In genomic region chr12:72940071-72940821, GRCm38 (mm10) we compare ENCODE assay signal across 10 mouse cellular contexts. TPM values are rescaled to one million over a fixed set of nuclear protein-coding genes. Genes with fewer than 3 reads are reported as not detected.
DNase-seq lines count a peak whose midpoint lies in the region; ATAC-seq lines count a peak whose summit lies in the region.
"Had no signal": no experiment of that assay in that cellular context is flagged by ENCODE, and none has a peak within 500 bp of the region (broad histone marks: within the 10 kb centered on the region; RNA-seq: fewer than 3 reads in every experiment).

Gene 4930447C04Rik, minus strand, starts transcription at chr12:72940774.

- peak; percentile 51 for DNase-seq in retina, embryonic 14.5 days (ENCODE audit: low spot score)
- no peak for DNase-seq in retina, postnatal 1 day
- peak; percentile 66 for DNase-seq in intestine, embryonic 14.5 days (ENCODE audit: low spot score)
- DNase-seq in cerebellum, adult 9-11 months: no peak
- DNase-seq in gastrocnemius, postnatal 25 days: no peak
- DNase-seq in gastrocnemius, adult 18-20 months (ENCODE audit: low spot score): no peak
- DNase-seq: cerebellum, adult 11 months had no signal

- H3K9me3 ChIP-seq in embryonic facial prominence, embryonic 13.5 days: no peaks in the 10 kb centered on the region
- no peaks in the 10 kb centered on the region for H3K9me3 ChIP-seq in intestine, embryonic 14.5 days (ENCODE audit: control insufficient read depth, low read length)
- no peaks in the 10 kb centered on the region for H3K9me3 ChIP-seq in neural tube, embryonic 12.5 days
- H3K9me3 ChIP-seq: liver, embryonic 15.5 days had no signal

- H3K9ac ChIP-seq in embryonic facial prominence, embryonic 13.5 days: peak within 1 kb of the TSS; percentile 21; the same call in 1 of the 2 replicates
- no peak within 1 kb of the TSS for H3K9ac ChIP-seq in intestine, embryonic 14.5 days (ENCODE audit: low read length)
- H3K9ac ChIP-seq in neural tube, embryonic 12.5 days: no peak within 1 kb of the TSS
- H3K9ac ChIP-seq: liver, embryonic 15.5 days had no signal

- no peak within 1 kb of the TSS for H3K27ac ChIP-seq in embryonic facial prominence, embryonic 13.5 days
- no peak within 1 kb of the TSS for H3K27ac ChIP-seq in intestine, embryonic 14.5 days (ENCODE audit: low read depth)
- H3K27ac ChIP-seq in neural tube, embryonic 12.5 days: no peak within 1 kb of the TSS
- H3K27ac ChIP-seq: liver, embryonic 15.5 days had no signal

- peak within 1 kb of the TSS; percentile 36 for H3K4me3 ChIP-seq in embryonic facial prominence, embryonic 13.5 days
- H3K4me3 ChIP-seq in intestine, embryonic 14.5 days (ENCODE audit: low read depth, low read length): no peak within 1 kb of the TSS
- H3K4me3 ChIP-seq in neural tube, embryonic 12.5 days: no peak within 1 kb of the TSS
- H3K4me3 ChIP-seq: liver, embryonic 15.5 days had no signal

- no peak for ATAC-seq in embryonic facial prominence, embryonic 13.5 days (ENCODE audit: insufficient number of reproducible peaks, insufficient read depth, low FRiP score, low TSS enrichment, low read depth)
- ATAC-seq in intestine, embryonic 14.5 days (replicated peaks; ENCODE audit: low FRiP score, low TSS enrichment, low read depth): no peak
- no peak for ATAC-seq in neural tube, embryonic 12.5 days (ENCODE audit: low FRiP score, low read depth)

- 1% methylated on average over 39 of the region's 39 CpGs for WGBS in embryonic facial prominence, embryonic 13.5 days
- WGBS in intestine, embryonic 14.5 days: 2% methylated on average over 39 of the region's 39 CpGs
- under 1% methylated on average over 39 of the region's 39 CpGs for WGBS in neural tube, embryonic 12.5 days

- H3K4me1 ChIP-seq in embryonic facial prominence, embryonic 13.5 days: peaks cover 19% of the 10 kb centered on the region
- peaks cover 5% of the 10 kb centered on the region; the same call in 1 of the 2 replicates for H3K4me1 ChIP-seq in intestine, embryonic 14.5 days (replicated peaks; ENCODE audit: control insufficient read depth, insufficient read depth, low read length)
- peaks cover 13% of the 10 kb centered on the region for H3K4me1 ChIP-seq in neural tube, embryonic 12.5 days
- H3K4me1 ChIP-seq: liver, embryonic 15.5 days had no signal

- peaks cover 96% of the 10 kb centered on the region for H3K27me3 ChIP-seq in embryonic facial prominence, embryonic 13.5 days
- peaks cover 99% of the 10 kb centered on the region for H3K27me3 ChIP-seq in intestine, embryonic 14.5 days (replicated peaks; ENCODE audit: control insufficient read depth, insufficient read depth, low read length)
- peaks cover 89% of the 10 kb centered on the region for H3K27me3 ChIP-seq in neural tube, embryonic 12.5 days (replicated peaks)

- peak within 1 kb of the TSS; percentile 62 for H3K4me2 ChIP-seq in embryonic facial prominence, embryonic 13.5 days
- peak within 1 kb of the TSS; percentile 15 for H3K4me2 ChIP-seq in intestine, embryonic 14.5 days (ENCODE audit: low read length)
- peak within 1 kb of the TSS; percentile 38 for H3K4me2 ChIP-seq in neural tube, embryonic 12.5 days (replicated peaks)
- H3K4me2 ChIP-seq: liver, embryonic 15.5 days had no signal

- no peaks in the 10 kb centered on the region for H3K36me3 ChIP-seq in embryonic facial prominence, embryonic 13.5 days
- no peaks in the 10 kb centered on the region for H3K36me3 ChIP-seq in intestine, embryonic 14.5 days (ENCODE audit: control insufficient read depth, insufficient read depth, low read length)
- H3K36me3 ChIP-seq in neural tube, embryonic 12.5 days: no peaks in the 10 kb centered on the region
- H3K36me3 ChIP-seq: liver, embryonic 15.5 days had no signal

RNA-seq across cellular contexts. Expression of gene 4930447C04Rik, which starts in this region (rescaled TPM):
- 9.0 and 9.8 TPM in 2 replicates for polyA plus RNA-seq in embryonic facial prominence, embryonic 13.5 days (2015; fragmentation: Nextera tagmentation; extraction: Ambion mirVana)
- polyA plus RNA-seq in intestine, embryonic 14.5 days (2014; fragmentation: Nextera tagmentation; extraction: Ambion mirVana): 1.0 and 2.0 TPM in 2 replicates
- polyA plus RNA-seq in neural tube, embryonic 12.5 days (2016; fragmentation: Nextera tagmentation; extraction: Ambion mirVana): 3.5 and 3.6 TPM in 2 replicates
- total RNA-seq in gastrocnemius, postnatal 25 days (2021): under 1 TPM; 0.38 to 0.54 TPM
- total RNA-seq in gastrocnemius, adult 18-20 months (2021): under 1 TPM in 1 of 2 experiments, not detected in 1; 0.26 TPM

Comparison
In these comparisons a context has a peak if more than half of its experiments do, and no peak if none do; other contexts are left out.
1. DNase-seq: peak in retina, embryonic 14.5 days (single experiment) and intestine, embryonic 14.5 days (single experiment); none in retina, postnatal 1 day (single experiment), cerebellum, adult 9-11 months (single experiment), gastrocnemius, postnatal 25 days (single experiment) and gastrocnemius, adult 18-20 months (single experiment).
2. Peak in every context shown above with its lines, with median percentiles within 50 percentile points of each other: H3K4me2 ChIP-seq.